Mouse (Mus musculus) heart, postnatal 0 days (tissue): ENCODE results near the gene Letm1.

ENCODE experiments used
- CTCF ChIP-seq: IDR thresholded peaks from 2 replicates; pipeline ENCODE4 v1.5.1; 2016; ENCODE audit warnings: antibody characterized with exemption, control low read depth, low read depth
- EP300 ChIP-seq: IDR thresholded peaks from 2 replicates; pipeline ENCODE4 v1.6.1; 2016; ENCODE audit warnings: antibody characterized with exemption, low read depth

GRCm38 (mm10) chr5:33697947-33698512 is 84.6 kb downstream of the Letm1 start:
- no peak for TF ChIP-seq CTCF
- no peak for TF ChIP-seq EP300
